Mouse (Mus musculus) naive thymus-derived CD4-positive, alpha-beta T cell, adult 2 months (primary cell): Measurements from ENCODE around the gene Ccdc24.

Experiments used
- DNase-seq: peaks from one replicate; pipeline ENCODE4 v3.0.0-alpha.2; 2011; ENCODE audit warnings: low read depth

The Ccdc24 gene

GRCm38 (mm10) chr4:117852152-117852868 is 20.0 kb downstream of the Ccdc24 start:
- no peak for DNase-seq

GRCm38 (mm10) chr4:117850871-117851270 is 21.5 kb downstream of the Ccdc24 start:
- no peak for DNase-seq

- DNase-seq = no peak
These were observed 22.2 kb downstream of the Ccdc24 start for GRCm38 (mm10) chr4:117850176-117850575.

GRCm38 (mm10) chr4:117849506-117849905 is 22.9 kb downstream of the Ccdc24 start:
- DNase-seq = no peak

- DNase-seq = no peak
These were observed 23.3 kb downstream of the Ccdc24 start for GRCm38 (mm10) chr4:117849063-117849462.

- DNase-seq = no peak
These were observed 25.3 kb downstream of the Ccdc24 start for GRCm38 (mm10) chr4:117847011-117847410.

DNA sequence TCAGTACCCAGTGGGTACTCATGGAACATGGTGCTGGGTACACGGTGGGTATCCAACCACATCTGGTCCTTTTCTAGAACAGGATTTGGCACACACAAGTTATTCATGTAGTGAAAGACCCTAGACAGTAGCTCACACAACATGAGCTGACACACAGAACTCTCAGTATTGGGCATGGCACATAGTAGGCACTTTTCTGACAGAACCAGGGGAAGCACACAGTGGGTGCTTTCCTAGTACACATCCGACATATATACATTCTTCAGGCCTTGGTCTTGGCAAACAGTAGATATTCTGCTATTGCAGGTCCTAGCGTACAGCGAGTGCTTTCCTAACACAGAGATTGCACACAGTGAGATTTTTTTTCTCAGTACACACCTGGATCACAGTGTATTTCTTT is 26.1 kb downstream of the Ccdc24 start:
- DNase-seq = no peak

- DNase-seq = no peak
These were observed 27.0 kb downstream of the Ccdc24 start for GRCm38 (mm10) chr4:117845316-117845715.

GRCm38 (mm10) chr4:117844467-117844866 is 27.9 kb downstream of the Ccdc24 start:
- DNase-seq = no peak

DNA sequence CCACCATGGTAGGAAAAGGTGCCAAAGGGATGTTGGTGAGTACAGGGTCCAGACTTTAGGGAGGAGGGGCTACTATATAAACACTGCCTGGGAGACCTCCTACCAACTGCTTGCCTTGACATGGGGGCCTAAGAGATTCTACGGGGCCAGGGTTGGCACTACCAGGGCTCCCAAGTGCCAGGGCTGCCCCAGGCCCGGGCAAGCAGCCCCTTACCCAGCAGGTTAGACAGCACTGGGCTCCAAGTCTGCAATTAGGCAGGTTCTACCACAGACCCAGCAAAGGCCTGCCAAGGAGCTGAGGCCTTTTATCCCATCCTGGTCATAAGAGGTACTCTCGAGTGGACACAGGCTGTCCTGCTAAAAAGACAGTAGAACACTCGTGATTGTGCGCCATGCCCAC is 29.3 kb downstream of the Ccdc24 start:
- DNase-seq = no peak

DNA sequence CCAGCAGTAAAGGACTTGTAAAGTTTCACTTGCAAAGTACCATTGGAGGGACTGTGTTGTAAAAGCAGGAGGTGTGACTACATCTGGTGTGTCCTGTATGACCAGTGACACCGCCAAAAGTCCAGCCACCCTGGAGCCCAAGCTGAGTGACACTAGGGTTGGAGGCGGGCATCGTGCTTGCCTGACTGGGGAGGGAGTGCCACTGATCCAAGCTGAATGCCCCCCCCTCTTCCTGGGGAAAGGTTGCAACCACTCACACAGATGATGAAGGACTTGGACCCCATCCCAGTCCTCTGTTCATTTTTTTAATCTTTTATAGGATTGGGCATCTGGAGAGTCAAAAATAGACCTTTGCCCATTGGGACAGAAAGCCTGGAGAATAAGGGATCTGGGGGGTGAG is 30.8 kb downstream of the Ccdc24 start:
- DNase-seq = no peak

GRCm38 (mm10) chr4:117840821-117841220 is 31.5 kb downstream of the Ccdc24 start:
- no peak for DNase-seq

GRCm38 (mm10) chr4:117839366-117839765 is 33.0 kb downstream of the Ccdc24 start:
- DNase-seq = no peak

- no peak for DNase-seq
These were observed 35.1 kb downstream of the Ccdc24 start for GRCm38 (mm10) chr4:117837271-117837670.

- DNase-seq = peak; percentile 84
These were observed 36.1 kb downstream of the Ccdc24 start for GRCm38 (mm10) chr4:117836204-117836767.

DNA sequence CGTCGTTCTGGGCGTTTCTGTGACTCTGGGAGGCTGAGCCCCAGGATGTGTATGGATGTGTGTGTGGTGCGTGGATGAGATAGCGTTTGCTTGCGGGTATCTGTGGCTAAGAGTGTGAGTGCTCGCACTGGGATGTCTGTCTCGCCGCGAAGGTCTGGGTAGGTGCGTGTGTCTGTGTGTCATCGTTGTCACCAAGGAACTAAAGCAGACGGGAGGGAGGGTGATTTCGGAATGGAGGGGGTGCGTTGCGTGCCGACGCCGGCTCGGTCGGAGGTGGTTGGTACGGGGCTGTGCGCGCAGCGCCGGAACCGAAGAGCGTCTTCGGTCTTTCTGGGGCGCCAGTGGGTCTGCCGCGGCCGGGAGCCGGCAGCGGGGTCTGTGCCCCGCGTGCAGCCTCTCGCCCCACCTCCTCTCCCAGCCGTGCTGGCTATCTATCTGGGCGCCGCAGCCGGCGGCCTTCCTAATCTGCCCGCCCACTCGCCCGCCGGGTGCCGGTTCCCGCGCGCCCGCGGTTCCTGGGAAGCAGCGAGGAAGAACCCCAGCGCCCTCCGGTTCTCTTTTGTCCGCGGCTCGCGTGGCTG is 36.7 kb downstream of the Ccdc24 start:
- peak; percentile 51 for DNase-seq

DNA sequence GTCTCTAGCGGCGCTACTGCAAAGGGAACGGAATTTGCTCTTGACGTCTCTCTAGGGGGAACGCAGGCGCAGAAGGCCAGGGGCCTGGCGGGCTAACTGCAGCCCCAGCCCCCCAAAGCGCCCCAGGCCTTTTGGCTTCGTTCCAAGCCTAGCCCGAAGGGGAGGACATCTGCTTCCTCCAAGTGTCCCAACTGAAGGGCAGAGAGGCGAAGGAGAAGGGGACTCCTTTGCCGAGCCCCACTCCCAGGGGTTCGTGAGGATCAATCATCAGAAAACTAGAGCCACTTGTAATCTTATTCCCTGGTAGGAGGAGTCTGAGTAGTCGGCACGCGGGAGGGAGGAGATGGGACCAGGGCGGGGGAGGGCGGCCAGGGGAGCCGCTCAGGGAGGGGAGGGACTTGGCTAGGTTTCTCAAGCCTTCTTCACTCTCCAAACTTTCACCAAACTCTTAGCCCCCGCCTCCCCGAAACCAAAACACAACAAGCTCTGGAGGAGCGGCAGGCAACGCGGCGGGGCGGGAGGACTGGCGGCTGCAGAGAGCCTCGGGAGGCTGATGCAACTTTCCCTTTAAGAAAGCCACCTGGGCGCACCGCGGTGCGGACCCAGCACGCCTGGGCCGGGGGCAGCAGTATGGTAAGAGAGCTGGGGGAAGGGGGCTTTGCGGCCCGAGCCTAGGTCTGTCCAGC is 37.4 kb downstream of the Ccdc24 start:
- peak; percentile 40 for DNase-seq

DNA sequence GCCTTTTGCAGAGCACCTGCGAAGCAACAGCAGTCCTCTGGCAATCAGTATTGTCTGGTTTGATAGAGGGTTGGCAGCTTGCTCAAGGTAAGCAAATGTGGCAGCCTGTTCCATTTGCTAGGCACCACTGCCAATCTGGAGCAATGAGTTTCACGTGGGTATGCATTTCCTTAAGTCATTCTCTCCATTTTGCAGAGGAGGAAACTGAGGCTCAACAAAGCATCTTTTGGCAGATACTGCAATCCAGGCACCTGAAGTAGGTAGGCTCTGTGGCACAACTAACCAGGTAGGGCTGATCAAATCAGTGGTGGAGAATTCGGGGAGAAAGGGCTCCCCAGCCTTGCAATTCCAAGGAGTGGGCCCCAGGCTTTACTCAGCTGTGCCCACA is 37.9 kb downstream of the Ccdc24 start, which contains the start of gene Slc6a9:
TSS of gene Slc6a9 (plus strand) at position 50 of the 388 bp plus-strand sequence.
- no peak for DNase-seq

- DNase-seq = no peak
These were observed 40.3 kb downstream of the Ccdc24 start for GRCm38 (mm10) chr4:117831920-117832691.

DNA sequence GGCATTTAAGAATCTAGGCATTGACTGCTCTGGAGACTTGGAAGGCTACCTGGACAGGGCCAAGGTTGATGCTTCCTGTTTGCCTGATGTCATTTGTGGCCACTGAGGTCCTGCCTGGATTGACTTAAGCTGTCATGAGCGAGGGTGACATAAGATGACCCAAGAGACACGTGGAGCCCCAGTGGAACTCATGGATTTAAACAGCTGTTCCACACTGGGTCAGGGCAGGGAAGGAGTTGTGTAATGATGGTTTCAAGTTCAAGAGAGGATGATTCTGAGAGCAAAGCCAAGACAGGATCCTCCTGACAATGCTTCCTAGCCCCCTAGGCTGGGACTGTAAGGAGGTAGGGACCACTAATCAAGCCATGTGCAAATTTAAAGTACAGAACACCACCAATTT is 40.9 kb downstream of the Ccdc24 start:
- DNase-seq = no peak

DNA sequence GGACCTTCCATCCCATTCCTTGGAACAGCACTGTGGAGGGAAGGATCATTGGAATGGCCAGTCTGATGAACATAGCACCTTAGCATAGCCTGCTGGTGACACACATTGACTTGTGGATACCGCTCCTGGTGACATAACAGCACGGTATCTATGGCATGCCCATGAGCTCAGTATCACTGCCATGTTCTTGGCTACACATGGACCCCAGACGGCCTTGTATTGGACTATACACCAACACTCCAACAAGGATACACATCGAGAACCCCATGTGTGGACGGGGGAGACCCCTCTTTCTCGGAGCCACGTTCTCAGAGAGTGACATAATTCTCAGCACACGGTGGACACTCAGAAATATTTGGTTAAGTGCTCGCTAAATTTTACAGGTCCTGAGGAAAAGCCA is 41.6 kb downstream of the Ccdc24 start:
- no peak for DNase-seq

GRCm38 (mm10) chr4:117830124-117830551 is 42.2 kb downstream of the Ccdc24 start:
- no peak for DNase-seq
